Mouse (Mus musculus): ENCODE measurements around the gene Kif15. TPM values are rescaled to one million over a fixed set of nuclear protein-coding genes. Genes with fewer than 3 reads are reported as not detected.

The Kif15 gene
- polyA plus RNA-seq, 1 experiment from 2014 or later: 26.9 TPM

GRCm38 (mm10) chr9:123058724-123059292, 108.0 kb downstream of the Kif15 start:
- H3K4me3 ChIP-seq (ENCODE audit: low read depth, low read length): no peak overlapping the region
- no peaks in the 10 kb centered on the region for H3K9me3 ChIP-seq (replicated peaks; ENCODE audit: control insufficient read depth, low read length)
- no peak for ATAC-seq (ENCODE audit: low read depth)
- no peaks in the 10 kb centered on the region for H3K27me3 ChIP-seq (ENCODE audit: control insufficient read depth, insufficient read depth, low read depth, low read length)
- no peaks in the 10 kb centered on the region for H3K4me1 ChIP-seq (ENCODE audit: control insufficient read depth, low read depth, low read length)
- H3K36me3 ChIP-seq (ENCODE audit: control insufficient read depth, insufficient read depth): no peaks in the 10 kb centered on the region
- H3K27ac ChIP-seq (ENCODE audit: low read length): no peak overlapping the region
- no peak overlapping the region for H3K9ac ChIP-seq (ENCODE audit: low read depth, low read length)
- no peak overlapping the region for H3K4me2 ChIP-seq (ENCODE audit: low read depth, low read length)

GRCm38 (mm10) chr9:123060172-123060571, 109.3 kb downstream of the Kif15 start:
- Histone ChIP-seq H3K4me3 (ENCODE audit: low read depth, low read length) (no peak overlapping the region), H3K27ac (ENCODE audit: low read length) (no peak overlapping the region), H3K4me2 (ENCODE audit: low read depth, low read length) (no peak overlapping the region), H3K36me3 (ENCODE audit: control insufficient read depth, insufficient read depth) (no peaks in the 10 kb centered on the region), H3K27me3 (ENCODE audit: control insufficient read depth, insufficient read depth, low read depth, low read length) (no peaks in the 10 kb centered on the region), H3K9ac (ENCODE audit: low read depth, low read length) (no peak overlapping the region), H3K4me1 (ENCODE audit: control insufficient read depth, low read depth, low read length) (no peaks in the 10 kb centered on the region), H3K9me3 (replicated peaks; ENCODE audit: control insufficient read depth, low read length) (no peaks in the 10 kb centered on the region)
- ATAC-seq (ENCODE audit: low read depth): no peak
- WGBS (ENCODE audit: insufficient replicate concordance): 36% methylated on average over 3 of the region's 3 CpGs

Other genes with a start within 250 kb of the Kif15 start
- not detected in 2 replicates for gene Topaz1, start 203.7 kb upstream of the Kif15 start, polyA plus RNA-seq (2015; fragmentation: Nextera tagmentation; extraction: Ambion mirVana)
- gene Tcaim, start 145.5 kb upstream of the Kif15 start, polyA plus RNA-seq (2015; fragmentation: Nextera tagmentation; extraction: Ambion mirVana): 2.0 and 2.1 TPM in 2 replicates
- 0.16 TPM in 1 of 2 replicates, not detected in the other for gene Gm35549, start 107.0 kb upstream of the Kif15 start, polyA plus RNA-seq (2015; fragmentation: Nextera tagmentation; extraction: Ambion mirVana)
- gene Zfp445, start 85.0 kb upstream of the Kif15 start, polyA plus RNA-seq (2015; fragmentation: Nextera tagmentation; extraction: Ambion mirVana): 19.4 and 20.3 TPM in 2 replicates
- gene Zkscan7, start 65.4 kb upstream of the Kif15 start, polyA plus RNA-seq (2015; fragmentation: Nextera tagmentation; extraction: Ambion mirVana): 0.69 and 1.0 TPM in 2 replicates
- gene Zfp105, start 28.0 kb upstream of the Kif15 start, polyA plus RNA-seq (2015; fragmentation: Nextera tagmentation; extraction: Ambion mirVana): 1.6 and 1.8 TPM in 2 replicates
- gene 1110059G10Rik, start within 50 bp of the Kif15 start, polyA plus RNA-seq (2015; fragmentation: Nextera tagmentation; extraction: Ambion mirVana): 12.0 and 14.0 TPM in 2 replicates
- 6.5 and 6.6 TPM in 2 replicates for gene Tmem42, start 70.3 kb downstream of the Kif15 start, polyA plus RNA-seq (2015; fragmentation: Nextera tagmentation; extraction: Ambion mirVana)
- gene Tgm4, start 83.7 kb downstream of the Kif15 start, polyA plus RNA-seq (2015; fragmentation: Nextera tagmentation; extraction: Ambion mirVana): 0.12 and 0.13 TPM in 2 replicates
- 26.3 and 27.6 TPM in 2 replicates for gene Zdhhc3, start 162.2 kb downstream of the Kif15 start, polyA plus RNA-seq (2015; fragmentation: Nextera tagmentation; extraction: Ambion mirVana)
- gene Exosc7, start 162.2 kb downstream of the Kif15 start, polyA plus RNA-seq (2015; fragmentation: Nextera tagmentation; extraction: Ambion mirVana): 63.6 and 67.5 TPM in 2 replicates
- 0.20 TPM in 1 of 2 replicates, not detected in the other for gene Clec3b, start 199.9 kb downstream of the Kif15 start, polyA plus RNA-seq (2015; fragmentation: Nextera tagmentation; extraction: Ambion mirVana)

All from liver, embryonic 16.5 days (tissue).